Mouse (Mus musculus): ENCODE data around the gene Ddx27.

The Ddx27 gene

DNA sequence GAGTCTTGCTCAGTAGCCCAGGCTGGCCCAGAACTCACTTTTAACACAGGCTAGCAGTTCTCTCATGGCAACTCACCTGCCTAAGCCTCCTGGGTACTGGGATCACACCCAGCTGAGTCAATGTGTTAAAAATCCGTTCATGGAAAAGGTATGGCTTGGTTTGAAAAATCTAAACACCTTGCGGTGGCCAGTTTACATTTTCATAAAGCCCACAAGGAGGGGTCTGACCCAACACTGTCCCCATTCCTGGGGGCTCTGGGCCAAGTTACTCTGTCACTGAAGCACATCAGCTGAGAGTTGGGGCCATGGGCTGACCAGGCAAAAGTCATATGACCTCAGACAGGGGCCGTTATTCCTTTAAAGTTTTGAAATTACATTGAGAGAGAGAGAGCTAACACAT, 65.4 kb downstream of the Ddx27 start:
- POLR2A ChIA-PET, result interaction anchor here (0.9 to 5.1 kb wide), 7 partner anchors 8 to 411 kb away, joined by 3 to 21 read pairs (median 4); partner anchors contain the start of gene Znfx1 (in 2 of the 4)
- CTCF ChIA-PET, result no interaction called here

GRCm38 (mm10) chr2:167081135-167081534, 66.1 kb downstream of the Ddx27 start:
- POLR2A ChIA-PET, result interaction anchor here in 3 of 4 experiments (0.6 to 5.1 kb wide), 6 partner anchors 9 to 139 kb away, joined by 3 to 21 read pairs (median 5); partner anchors contain the start of genes Znfx1 (in 2 of the 3) and Stau1 (in 1 of the 3)
- CTCF ChIA-PET, result no interaction called here

DNA sequence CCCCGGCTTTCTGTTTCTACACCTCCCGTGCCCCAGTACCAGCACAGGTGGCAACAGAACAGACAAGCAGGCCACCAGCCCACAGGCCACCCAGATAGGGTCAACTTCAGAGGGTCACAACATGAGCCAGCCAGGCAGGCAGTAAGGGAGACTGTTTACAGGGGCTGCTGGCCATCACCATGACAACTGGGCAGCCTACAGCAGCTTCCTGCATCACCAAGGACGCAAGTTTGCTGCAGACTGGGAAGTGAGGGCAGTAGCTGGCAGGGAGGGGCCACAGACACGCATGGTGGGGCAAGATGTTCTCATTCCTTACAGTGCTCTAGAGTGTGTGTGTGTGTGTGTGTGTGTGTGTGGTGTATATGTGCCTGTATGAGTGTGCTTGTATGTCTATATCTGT, 66.6 kb downstream of the Ddx27 start:
- CTCF ChIA-PET, result interaction anchor here in 1 of 4 experiments (0.5 kb wide), 1 partner anchor 149 kb away, joined by 3 read pairs; no protein-coding TSS in a partner anchor
- POLR2A ChIA-PET, result interaction anchor here in 3 of 4 experiments (0.6 to 5.1 kb wide), 7 partner anchors 9 to 138 kb away, joined by 3 to 21 read pairs (median 4); partner anchors contain the start of genes Znfx1 (in 2 of the 3) and Stau1 (in 1 of the 3)
